Mouse (Mus musculus) heart, embryonic 12.5 days (tissue): ENCODE data around the gene Pcsk5. TPM values are rescaled to one million over a fixed set of nuclear protein-coding genes. Genes with fewer than 3 reads are reported as not detected.

Source experiments
- ATAC-seq: fragments of 200-750 bp; cut with Nextera tagmentation; 2 replicates; pipeline ENCODE4 v1.8.0; 2017; ENCODE audit warnings: moderate TSS enrichment, moderate library complexity; ENCODE audit not compliant: insufficient number of reproducible peaks, low FRiP score
- H3K27ac ChIP-seq: fragments of 300-500 bp; sonication (generic); 2 replicates; pipeline ENCODE4 v1.5.1; 2016; ENCODE audit warnings: mild to moderate bottlenecking, moderate library complexity; ENCODE audit not compliant: poor library complexity, severe bottlenecking
- H3K27me3 ChIP-seq: fragments of 300-500 bp; sonication (generic); replicated peaks from 2 replicates; pipeline ENCODE4 v1.6.1; 2016; ENCODE audit warnings: mild to moderate bottlenecking, moderate library complexity
- H3K36me3 ChIP-seq: fragments of 300-500 bp; sonication (generic); 2 replicates; pipeline ENCODE4 v1.6.1; 2016; ENCODE audit warnings: mild to moderate bottlenecking, moderate library complexity
- H3K4me1 ChIP-seq: fragments of 300-500 bp; sonication (generic); replicated peaks from 2 replicates; pipeline ENCODE4 v1.6.1; 2016; ENCODE audit warnings: mild to moderate bottlenecking
- H3K4me2 ChIP-seq: fragments of 300-500 bp; sonication (generic); 2 replicates; pipeline ENCODE4 v1.6.1; 2016; ENCODE audit warnings: mild to moderate bottlenecking, moderate library complexity
- H3K4me3 ChIP-seq: fragments of 300-500 bp; sonication (generic); 2 replicates; pipeline ENCODE4 v1.5.1; 2016; ENCODE audit warnings: mild to moderate bottlenecking
- H3K9ac ChIP-seq: fragments of 300-500 bp; sonication (generic); 2 replicates; pipeline ENCODE4 v1.6.1; 2016; ENCODE audit warnings: mild to moderate bottlenecking, moderate library complexity
- H3K9me3 ChIP-seq: fragments of 300-500 bp; sonication (generic); replicated peaks from 2 replicates; pipeline ENCODE4 v1.6.1; 2016; ENCODE audit warnings: mild to moderate bottlenecking, moderate library complexity
- WGBS: fragments of 180-500 bp; shearing (Covaris S2); methylation state at CpG from one replicate; pipeline ENCODE4 v1.1.7; 2016; 5-methylcytosine and 5-hydroxymethylcytosine counted together
- polyA plus RNA-seq: library from polyadenylated mRNA; unstranded; fragments of >200 nt; fragmentation: Nextera tagmentation; extraction: Ambion mirVana; gene quantifications from 2 replicates; pipeline ENCODE4 v1.2.1, GENCODE M21; 2016

The Pcsk5 gene
- polyA plus RNA-seq, 1 experiment from 2014 or later: 24.6 TPM

- Histone ChIP-seq H3K36me3 (peaks cover 15% of the 10 kb centered on the region), H3K27ac (no peak overlapping the region), H3K9ac (no peak overlapping the region), H3K27me3 (no peaks in the 10 kb centered on the region), H3K9me3 (no peaks in the 10 kb centered on the region), H3K4me3 (no peak overlapping the region), H3K4me1 (peaks cover 11% of the 10 kb centered on the region), H3K4me2 (no peak overlapping the region)
- no peak for ATAC-seq
- 85% methylated on average over 2 of the region's 2 CpGs for WGBS
Measured at GRCm38 (mm10) chr19:17570936-17571335, 266.5 kb downstream of the Pcsk5 start.

- ATAC-seq: no peak; the same call in 1 of the 2 replicates
- Histone ChIP-seq H3K27ac (no peak overlapping the region), H3K36me3 (peaks cover 19% of the 10 kb centered on the region)
Measured at GRCm38 (mm10) chr19:17567264-17567663, 270.2 kb downstream of the Pcsk5 start.

GRCm38 (mm10) chr19:17566097-17566496 is 271.3 kb downstream of the Pcsk5 start:
- 82% methylated on average over 4 of the region's 4 CpGs for WGBS
- no peaks in the 10 kb centered on the region for H3K27me3 ChIP-seq
- ATAC-seq: no peak
- H3K27ac ChIP-seq: no peak overlapping the region
- peaks cover 11% of the 10 kb centered on the region for H3K4me1 ChIP-seq
- H3K9me3 ChIP-seq: no peaks in the 10 kb centered on the region
- H3K36me3 ChIP-seq: peaks cover 15% of the 10 kb centered on the region
- H3K4me2 ChIP-seq: no peak overlapping the region
- H3K4me3 ChIP-seq: no peak overlapping the region
- no peak overlapping the region for H3K9ac ChIP-seq

More at GRCm38 (mm10) chr19:17567264-17567663, 270.2 kb downstream of the Pcsk5 start:
- H3K27me3 ChIP-seq: no peaks in the 10 kb centered on the region
- H3K9ac ChIP-seq: no peak overlapping the region
- H3K4me1 ChIP-seq: peaks cover 11% of the 10 kb centered on the region
- H3K4me3 ChIP-seq: no peak overlapping the region
- no peak overlapping the region for H3K4me2 ChIP-seq
- no peaks in the 10 kb centered on the region for H3K9me3 ChIP-seq
- 30% methylated on average over 3 of the region's 3 CpGs for WGBS

GRCm38 (mm10) chr19:17558764-17559163 is 278.7 kb downstream of the Pcsk5 start:
- no peaks in the 10 kb centered on the region; the same call in 1 of the 2 replicates for H3K9me3 ChIP-seq
- H3K36me3 ChIP-seq: no peaks in the 10 kb centered on the region; the same call in 1 of the 2 replicates
- no peak overlapping the region for H3K4me3 ChIP-seq
- no peak for ATAC-seq
- no peak overlapping the region for H3K4me2 ChIP-seq
- H3K9ac ChIP-seq: no peak overlapping the region
- WGBS: 91% methylated on average over 2 of the region's 2 CpGs
- no peak overlapping the region for H3K27ac ChIP-seq
- H3K4me1 ChIP-seq: no peaks in the 10 kb centered on the region
- no peaks in the 10 kb centered on the region for H3K27me3 ChIP-seq

- Histone ChIP-seq H3K4me3 (no peak overlapping the region), H3K36me3 (no peaks in the 10 kb centered on the region), H3K4me2 (no peak overlapping the region), H3K27ac (no peak overlapping the region), H3K27me3 (no peaks in the 10 kb centered on the region), H3K4me1 (no peaks in the 10 kb centered on the region), H3K9me3 (no peaks in the 10 kb centered on the region; the same call in 1 of the 2 replicates), H3K9ac (no peak overlapping the region)
- ATAC-seq: no peak
- WGBS: 93% methylated on average over 7 of the region's 7 CpGs
Measured at GRCm38 (mm10) chr19:17555159-17555558, 282.3 kb downstream of the Pcsk5 start.

- Histone ChIP-seq H3K27me3 (no peaks in the 10 kb centered on the region), H3K4me2 (no peak overlapping the region), H3K9ac (no peak overlapping the region), H3K4me1 (no peaks in the 10 kb centered on the region), H3K9me3 (no peaks in the 10 kb centered on the region; the same call in 1 of the 2 replicates), H3K4me3 (no peak overlapping the region), H3K36me3 (no peaks in the 10 kb centered on the region), H3K27ac (no peak overlapping the region)
- ATAC-seq: no peak
- WGBS: 82% methylated on average over 2 of the region's 2 CpGs
Measured at GRCm38 (mm10) chr19:17554571-17554970, 282.9 kb downstream of the Pcsk5 start.

GRCm38 (mm10) chr19:17553396-17554100 is 283.9 kb downstream of the Pcsk5 start:
- Histone ChIP-seq H3K27ac (no peak overlapping the region), H3K36me3 (no peaks in the 10 kb centered on the region), H3K27me3 (no peaks in the 10 kb centered on the region), H3K9me3 (no peaks in the 10 kb centered on the region; the same call in 1 of the 2 replicates), H3K9ac (no peak overlapping the region), H3K4me2 (no peak overlapping the region), H3K4me1 (no peaks in the 10 kb centered on the region), H3K4me3 (no peak overlapping the region)
- no peak for ATAC-seq

GRCm38 (mm10) chr19:17528746-17529532 is 308.5 kb downstream of the Pcsk5 start:
- Histone ChIP-seq H3K36me3 (no peaks in the 10 kb centered on the region), H3K4me2 (no peak overlapping the region), H3K27ac (no peak overlapping the region), H3K4me3 (no peak overlapping the region), H3K4me1 (no peaks in the 10 kb centered on the region), H3K9me3 (no peaks in the 10 kb centered on the region), H3K9ac (no peak overlapping the region), H3K27me3 (no peaks in the 10 kb centered on the region)
- no peak for ATAC-seq
- WGBS: 61% methylated on average over 4 of the region's 4 CpGs

GRCm38 (mm10) chr19:17525558-17525957 is 311.9 kb downstream of the Pcsk5 start:
- no peak overlapping the region for H3K4me3 ChIP-seq
- whole genome bisulfite sequencing: 71% methylated on average over 1 of the region's 1 CpGs
- no peak overlapping the region for H3K9ac ChIP-seq
- H3K4me2 ChIP-seq: no peak overlapping the region
- no peaks in the 10 kb centered on the region for H3K36me3 ChIP-seq
- no peak for ATAC-seq
- H3K27ac ChIP-seq: no peak overlapping the region
- no peaks in the 10 kb centered on the region for H3K9me3 ChIP-seq
- no peaks in the 10 kb centered on the region for H3K27me3 ChIP-seq
- no peaks in the 10 kb centered on the region for H3K4me1 ChIP-seq

- no peak for ATAC-seq
- Histone ChIP-seq H3K4me1 (no peaks in the 10 kb centered on the region), H3K9me3 (no peaks in the 10 kb centered on the region), H3K27me3 (no peaks in the 10 kb centered on the region), H3K4me3 (no peak overlapping the region), H3K27ac (no peak overlapping the region), H3K36me3 (no peaks in the 10 kb centered on the region), H3K9ac (no peak overlapping the region), H3K4me2 (no peak overlapping the region)
- WGBS: 66% methylated on average over 3 of the region's 3 CpGs
Measured at GRCm38 (mm10) chr19:17514456-17514855, 323.0 kb downstream of the Pcsk5 start.

- no peak overlapping the region for H3K4me2 ChIP-seq
- WGBS: 76% methylated on average over 5 of the region's 5 CpGs
- H3K9ac ChIP-seq: no peak overlapping the region
- no peak overlapping the region for H3K27ac ChIP-seq
- no peak overlapping the region for H3K4me3 ChIP-seq
- no peak for ATAC-seq
- no peaks in the 10 kb centered on the region for H3K4me1 ChIP-seq
- no peaks in the 10 kb centered on the region for H3K9me3 ChIP-seq
- H3K27me3 ChIP-seq: no peaks in the 10 kb centered on the region
- no peaks in the 10 kb centered on the region for H3K36me3 ChIP-seq
Measured at GRCm38 (mm10) chr19:17511283-17511682, 326.1 kb downstream of the Pcsk5 start.
